Mouse (Mus musculus): ENCODE results near the gene Atp1b3. TPM values are rescaled to one million over a fixed set of nuclear protein-coding genes. Genes with fewer than 3 reads are reported as not detected.

The Atp1b3 gene
- 100 to 1,000 TPM; 181 to 248 (median 245) TPM for polyA plus RNA-seq (2017; shearing (Covaris generic))

- ATAC-seq, result peak; percentile 84
Measured at GRCm38 (mm10) chr9:96364141-96364838, at the start of gene Atp1b3. Gene Atp1b3, minus strand, starts transcription at chr9:96364442.

GRCm38 (mm10) chr9:96412821-96413405 lies 48.7 kb upstream of the Atp1b3 start:
- ATAC-seq, result no peak

DNA sequence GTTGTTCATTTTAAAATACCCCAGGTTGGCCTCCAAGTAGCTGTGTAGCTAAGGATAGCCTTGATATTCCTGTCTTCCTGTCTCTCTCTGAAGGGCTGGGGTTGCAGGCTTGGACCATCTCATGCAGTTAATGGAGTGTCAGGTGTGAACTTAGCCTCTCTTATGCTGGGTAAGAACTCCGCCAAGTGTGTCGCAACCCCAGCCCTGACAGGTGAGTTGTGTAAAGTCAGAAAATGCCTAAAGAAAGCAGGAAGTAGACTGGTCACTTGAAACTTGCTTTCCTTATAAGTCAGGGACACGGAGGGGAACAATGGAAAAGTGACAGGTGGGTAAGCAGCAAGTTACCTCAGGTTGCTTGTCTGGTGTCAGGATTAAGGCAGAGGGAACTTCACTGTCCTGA lies 40.1 kb upstream of the Atp1b3 start:
- ATAC-seq, result no peak

DNA sequence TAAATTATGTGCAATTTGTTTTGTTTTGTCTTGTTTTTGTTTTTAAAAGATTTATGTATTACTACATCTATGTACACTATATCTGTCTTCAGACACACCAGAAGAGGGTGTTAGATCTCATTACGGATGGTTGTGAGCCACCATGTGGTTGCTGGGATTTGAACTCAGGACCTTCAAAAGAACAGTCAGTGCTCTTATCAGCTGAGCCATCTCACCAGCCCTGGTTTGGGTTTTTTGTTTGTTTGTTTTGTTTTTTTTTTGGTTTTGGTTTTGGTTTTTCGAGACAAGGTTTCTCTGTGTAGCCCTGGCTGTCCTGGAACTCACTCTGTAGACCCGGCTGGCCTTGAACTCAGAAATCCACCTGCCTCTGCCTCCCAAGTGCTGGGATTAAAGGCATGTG lies 35.7 kb upstream of the Atp1b3 start:
- peak; percentile 3 for ATAC-seq

GRCm38 (mm10) chr9:96399425-96399878 lies 35.2 kb upstream of the Atp1b3 start:
- ATAC-seq, result peak; percentile 42

DNA sequence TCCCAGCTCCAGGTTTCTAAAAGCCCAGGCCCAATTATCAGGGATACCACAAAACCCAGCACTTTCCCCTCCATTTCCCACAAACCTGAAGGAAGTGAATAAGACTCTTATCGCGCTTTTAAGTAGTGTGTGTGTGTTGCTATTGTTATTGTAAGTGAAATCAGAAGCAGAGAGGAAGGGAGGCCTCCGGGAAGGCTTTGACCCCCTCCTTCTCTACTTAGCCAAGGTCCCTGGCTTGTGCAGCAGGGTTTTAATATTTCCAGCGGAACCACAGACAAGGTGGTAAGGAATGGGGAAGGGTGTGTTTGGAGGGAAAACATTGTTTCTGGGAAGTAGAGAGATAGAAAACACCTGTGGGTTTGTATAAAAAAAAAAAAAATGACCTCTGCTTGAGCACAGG lies 34.4 kb upstream of the Atp1b3 start:
- ATAC-seq, result no peak

- no peak for ATAC-seq
Measured at GRCm38 (mm10) chr9:96398165-96398564, 33.9 kb upstream of the Atp1b3 start.

- ATAC-seq, result peak; percentile 80
Measured at GRCm38 (mm10) chr9:96394910-96395690, 30.9 kb upstream of the Atp1b3 start.

GRCm38 (mm10) chr9:96393731-96394235 lies 29.5 kb upstream of the Atp1b3 start:
- peak; percentile 15 for ATAC-seq

DNA sequence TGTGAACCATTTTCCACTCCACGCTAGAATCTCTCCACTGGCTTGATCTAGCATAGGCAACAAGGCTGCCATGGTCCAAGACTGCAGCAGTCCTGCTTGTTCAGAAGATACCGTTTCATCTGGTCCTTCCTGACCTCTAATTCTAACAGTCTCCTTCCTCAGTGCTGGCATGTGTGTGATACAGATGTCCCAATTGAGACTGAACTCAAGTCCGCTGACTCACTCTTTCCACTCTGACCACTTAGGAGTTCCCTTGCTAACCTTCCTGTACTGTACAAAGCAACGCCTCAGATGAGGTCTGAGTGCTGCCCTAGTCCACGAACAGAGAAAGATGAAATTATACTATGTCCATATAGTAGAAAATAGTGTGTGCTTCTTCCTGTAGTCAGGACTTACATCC lies 28.9 kb upstream of the Atp1b3 start:
- no peak for ATAC-seq

DNA sequence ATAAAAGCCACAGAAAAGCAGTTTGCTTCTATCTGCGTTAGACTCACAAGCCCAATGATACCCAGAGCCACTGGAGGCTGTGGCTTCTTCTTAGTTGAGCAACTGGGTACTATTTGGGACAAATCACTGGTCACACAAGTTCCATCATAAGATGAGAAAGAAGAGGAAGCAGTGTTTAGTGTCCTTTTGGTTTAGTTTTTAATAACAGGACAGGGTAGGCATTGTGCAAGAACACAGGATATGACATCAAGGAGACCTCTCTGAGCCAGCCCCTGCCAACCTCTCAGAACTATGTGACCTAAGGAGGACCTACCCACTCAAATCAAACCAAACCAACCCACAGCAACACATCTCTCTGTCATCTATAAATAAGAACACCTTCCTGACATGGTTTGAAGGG lies 27.7 kb upstream of the Atp1b3 start:
- peak; percentile 15 for ATAC-seq

- no peak for ATAC-seq
Measured at GRCm38 (mm10) chr9:96383714-96384487, 19.7 kb upstream of the Atp1b3 start.

- no peak for ATAC-seq
Measured at GRCm38 (mm10) chr9:96382756-96383155, 18.5 kb upstream of the Atp1b3 start.

- ATAC-seq, result no peak
Measured at GRCm38 (mm10) chr9:96381393-96381792, 17.2 kb upstream of the Atp1b3 start.

DNA sequence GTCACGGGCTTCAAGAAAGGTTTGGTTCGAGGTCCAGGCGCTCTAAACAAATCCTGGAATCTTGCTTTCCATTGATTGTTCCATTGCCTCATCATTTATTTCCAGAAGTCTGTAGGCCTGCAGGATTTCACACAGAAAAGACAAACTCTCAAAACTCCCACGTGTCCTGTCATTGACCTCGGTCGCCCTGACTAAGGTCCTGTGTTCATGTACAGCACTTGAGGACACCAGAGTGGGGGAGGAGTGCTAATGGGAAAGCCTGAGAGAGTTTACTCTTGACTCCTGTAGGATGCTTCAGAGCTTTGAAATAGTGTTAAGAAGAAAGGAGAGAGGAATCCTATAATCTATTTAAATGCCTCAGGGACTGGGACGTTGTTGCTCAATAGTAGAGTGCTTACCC lies 15.3 kb upstream of the Atp1b3 start:
- ATAC-seq, result no peak

DNA sequence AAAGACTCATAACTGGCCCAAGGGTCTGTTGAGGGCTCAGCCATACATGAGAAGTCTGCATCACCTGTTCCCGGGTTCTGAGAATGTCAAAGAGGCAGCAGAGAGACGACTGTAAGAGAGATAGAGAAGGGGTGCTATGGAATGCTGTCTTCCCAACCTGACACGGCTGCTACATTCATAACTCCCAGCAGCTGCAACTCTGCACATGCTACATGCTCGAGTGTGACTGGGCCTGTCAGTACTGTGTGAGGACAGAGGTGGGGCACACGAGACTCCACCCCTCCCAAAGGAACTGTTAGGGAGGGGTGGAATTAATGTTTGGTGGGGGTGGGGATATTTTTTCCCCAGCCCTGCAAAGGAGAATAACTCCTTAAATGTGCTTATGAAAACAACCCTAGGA lies 14.5 kb upstream of the Atp1b3 start:
- no peak for ATAC-seq

DNA sequence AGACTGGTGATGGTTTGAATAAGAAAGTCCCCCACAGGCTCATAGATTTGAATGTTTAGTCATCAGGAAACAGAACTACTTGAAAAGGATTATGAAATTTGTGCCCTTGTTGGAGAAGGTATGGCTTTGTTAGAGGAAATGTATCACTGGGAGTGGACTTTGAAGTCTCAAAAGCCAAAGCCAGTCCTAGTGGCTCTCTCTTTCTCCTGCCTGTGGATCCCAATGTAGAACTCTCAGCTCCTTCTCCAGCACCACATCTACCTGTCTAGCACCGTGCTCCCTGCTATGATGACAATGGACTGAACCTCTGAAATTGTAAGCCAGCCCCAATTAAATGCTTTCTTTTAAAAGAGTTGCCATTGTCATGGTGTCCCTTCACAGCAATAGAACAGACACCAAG lies 12.9 kb upstream of the Atp1b3 start:
- no peak for ATAC-seq

DNA sequence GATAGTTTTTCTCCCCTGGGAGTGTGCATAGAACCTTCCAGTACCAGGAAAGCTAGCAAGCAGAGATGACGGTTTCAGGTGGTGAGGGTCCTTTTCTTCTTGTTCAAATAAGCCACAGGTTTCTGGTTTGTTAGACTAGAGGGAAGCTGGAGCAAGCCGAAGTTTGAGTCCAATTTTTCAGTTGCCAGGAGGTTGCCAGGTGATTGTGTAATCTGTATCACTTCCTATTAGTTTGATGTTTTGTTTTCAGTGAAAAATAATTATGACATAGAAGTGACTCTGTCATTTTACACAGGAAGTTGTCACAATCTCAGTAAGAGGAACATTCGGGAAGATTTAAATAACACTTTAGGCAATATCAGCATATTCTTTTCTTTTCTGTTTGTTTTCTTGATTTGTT lies 11.6 kb upstream of the Atp1b3 start:
- ATAC-seq, result no peak

GRCm38 (mm10) chr9:96371075-96371474 lies 6.8 kb upstream of the Atp1b3 start:
- ATAC-seq, result no peak

GRCm38 (mm10) chr9:96369654-96370384 lies 5.6 kb upstream of the Atp1b3 start:
- ATAC-seq, result peak; percentile 44

DNA sequence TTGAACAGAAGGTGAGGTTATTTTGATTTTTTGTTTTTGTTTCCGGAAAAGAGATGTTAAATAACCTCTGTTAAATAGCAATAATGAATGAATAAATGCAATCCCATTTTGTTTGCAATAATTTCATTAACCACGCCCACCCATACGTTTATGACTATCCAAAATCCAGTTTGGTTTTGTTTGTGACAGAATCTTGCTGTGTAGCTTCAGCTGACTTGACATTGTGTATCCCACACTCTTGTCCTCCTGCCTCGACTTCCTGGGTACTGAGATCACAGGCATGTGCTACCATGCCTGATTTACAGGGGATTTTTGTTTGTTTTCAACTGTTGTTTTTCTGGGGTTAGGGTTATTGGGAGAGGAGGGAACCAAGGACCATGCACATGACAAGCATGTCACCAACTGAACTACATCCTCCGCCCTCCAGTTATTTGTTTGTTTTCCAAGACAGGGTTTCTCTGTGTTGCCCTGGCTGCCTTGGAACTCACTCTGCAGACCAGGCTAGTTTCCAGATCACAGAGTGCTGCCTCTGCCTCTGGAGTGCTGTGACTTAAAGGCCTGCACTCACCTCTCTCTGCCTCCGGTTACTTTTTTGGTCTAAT lies 1.1 kb upstream of the Atp1b3 start:
- ATAC-seq, result no peak
